Mouse (Mus musculus) bone marrow macrophage, adult 2 months (primary cell): ENCODE results near the gene Alg9. TPM values are rescaled to one million over a fixed set of nuclear protein-coding genes. Genes with fewer than 3 reads are reported as not detected.

ENCODE experiments used
- H3K27ac ChIP-seq: 2 replicates; pipeline ENCODE4 v1.5.1; 2012; ENCODE audit warnings: low read depth, low read length; ENCODE audit not compliant: insufficient read depth
- H3K4me1 ChIP-seq: 2 replicates; pipeline ENCODE4 v1.6.1; 2012; ENCODE audit warnings: low read length; ENCODE audit not compliant: control insufficient read depth, insufficient read depth
- H3K4me3 ChIP-seq: 2 replicates; pipeline ENCODE4 v1.5.1; 2012; ENCODE audit warnings: mild to moderate bottlenecking, low read length, moderate library complexity; ENCODE audit not compliant: insufficient read depth
- CTCF ChIP-seq: IDR thresholded peaks from 2 replicates; pipeline ENCODE4 v1.5.1; 2012; ENCODE audit warnings: low read depth, mild to moderate bottlenecking, low read length, moderate library complexity
- POLR2A ChIP-seq: IDR thresholded peaks from 2 replicates; pipeline ENCODE4 v1.6.1; 2012; ENCODE audit warnings: mild to moderate bottlenecking, low read depth, low read length, borderline replicate concordance
- polyA plus RNA-seq: library from polyadenylated mRNA; stranded (reverse); fragments of >200 nt; gene quantifications from 2 replicates; pipeline ENCODE4 v1.2.4, GENCODE M21; 2012; ENCODE audit not compliant: missing spikeins, insufficient read depth, insufficient read length

Gene Alg9
- polyA plus RNA-seq, 1 experiment = 20.0 TPM

DNA sequence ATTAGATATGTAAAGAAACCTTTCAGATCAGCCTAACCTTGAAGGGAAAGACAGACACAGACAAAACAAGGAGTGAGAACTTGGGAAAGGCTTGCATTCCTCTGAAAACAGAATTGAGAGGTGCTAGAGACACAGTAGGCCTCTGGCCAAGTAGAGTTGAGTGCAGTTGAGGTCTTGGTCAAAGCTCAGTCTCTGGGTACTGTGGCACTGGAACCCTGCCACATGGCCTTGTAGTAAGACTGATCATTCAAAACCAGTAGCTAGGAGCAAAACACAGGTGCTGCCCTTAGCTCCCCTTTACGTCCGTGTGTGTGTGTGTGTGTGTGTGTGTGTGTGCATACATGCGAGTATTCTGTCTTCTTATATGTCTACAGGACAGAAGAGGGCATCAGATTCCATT is 101.5 kb downstream of the Alg9 start:
- Histone ChIP-seq H3K4me3 (no peak overlapping the region), H3K4me1 (no peaks in the 10 kb centered on the region), H3K27ac (no peak overlapping the region)
- TF ChIP-seq POLR2A = no peak

DNA sequence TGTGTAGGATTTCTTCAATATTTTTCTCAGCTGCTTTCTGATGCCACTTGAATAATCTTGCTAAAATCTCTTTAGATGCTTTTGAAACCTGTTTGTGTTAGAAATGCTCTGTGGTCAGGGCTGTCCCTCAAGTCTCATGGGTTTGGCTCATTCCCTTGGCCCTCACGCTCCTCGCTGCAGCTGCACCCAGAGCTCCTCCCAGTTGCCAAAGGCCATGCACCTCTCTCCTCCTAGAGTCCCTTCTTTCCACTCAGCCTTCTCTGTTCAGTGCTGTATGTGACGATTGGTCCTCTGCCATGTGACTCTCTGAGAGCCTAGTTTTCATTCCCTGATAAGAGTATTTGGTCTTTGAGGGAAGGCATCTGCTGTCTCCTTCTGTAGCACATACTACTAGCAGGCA is 102.6 kb downstream of the Alg9 start:
- Histone ChIP-seq H3K27ac (no peak overlapping the region), H3K4me3 (no peak overlapping the region), H3K4me1 (no peaks in the 10 kb centered on the region)
- TF ChIP-seq POLR2A (no peak), CTCF (no peak)

DNA sequence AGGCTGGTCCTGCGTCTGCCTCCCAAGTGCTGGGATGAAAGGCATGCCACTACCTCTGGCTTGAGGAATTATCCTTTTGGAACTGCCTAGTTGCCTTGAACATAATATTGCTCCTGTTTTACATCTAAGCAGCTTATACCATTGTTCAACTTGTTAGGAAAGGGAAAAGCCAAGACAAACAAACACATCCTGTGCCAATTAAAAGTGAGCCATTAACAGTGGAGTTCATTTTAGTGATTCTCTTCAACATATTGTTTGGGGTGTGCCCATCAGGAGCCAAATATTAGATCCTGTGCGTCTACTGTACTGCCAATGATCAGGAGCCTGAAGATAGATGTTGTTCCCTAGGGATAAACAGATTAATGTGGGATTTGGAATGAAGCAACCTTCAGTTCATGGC is 107.4 kb downstream of the Alg9 start:
- TF ChIP-seq POLR2A (no peak), CTCF (no peak)
- peaks cover 3% of the 10 kb centered on the region; the same call in 1 of the 2 replicates for H3K4me1 ChIP-seq
- no peak overlapping the region for H3K4me3 ChIP-seq
- H3K27ac ChIP-seq = no peak overlapping the region

DNA sequence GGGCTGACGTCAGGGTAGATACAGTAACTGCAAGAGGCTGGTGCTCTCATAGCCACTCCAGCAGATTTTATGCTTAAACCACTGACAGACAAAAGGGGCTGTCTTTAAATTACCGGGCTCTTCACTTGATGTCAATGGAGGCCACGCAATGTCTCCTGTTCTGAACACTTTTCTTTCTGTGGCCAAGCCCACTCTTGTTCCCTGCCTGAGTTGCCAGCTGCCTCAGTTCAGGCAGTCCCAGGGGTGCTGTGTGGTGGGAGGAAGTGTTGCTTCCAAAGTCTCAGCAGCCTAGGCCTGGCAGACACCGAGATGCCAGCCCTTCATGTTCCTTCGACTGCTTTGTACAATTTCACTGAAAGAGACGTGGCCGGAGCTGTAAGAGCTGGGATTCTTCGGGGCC is 109.3 kb downstream of the Alg9 start:
- TF ChIP-seq POLR2A (no peak), CTCF (no peak)
- no peak overlapping the region for H3K27ac ChIP-seq
- peaks cover 3% of the 10 kb centered on the region; the same call in 1 of the 2 replicates for H3K4me1 ChIP-seq
- H3K4me3 ChIP-seq = no peak overlapping the region

GRCm38 (mm10) chr9:50884741-50885599 is 110.2 kb downstream of the Alg9 start:
- Histone ChIP-seq H3K4me3 (no peak overlapping the region), H3K27ac (no peak overlapping the region), H3K4me1 (peaks cover 3% of the 10 kb centered on the region; the same call in 1 of the 2 replicates)
- TF ChIP-seq POLR2A = no peak
- TF ChIP-seq CTCF = no peak

DNA sequence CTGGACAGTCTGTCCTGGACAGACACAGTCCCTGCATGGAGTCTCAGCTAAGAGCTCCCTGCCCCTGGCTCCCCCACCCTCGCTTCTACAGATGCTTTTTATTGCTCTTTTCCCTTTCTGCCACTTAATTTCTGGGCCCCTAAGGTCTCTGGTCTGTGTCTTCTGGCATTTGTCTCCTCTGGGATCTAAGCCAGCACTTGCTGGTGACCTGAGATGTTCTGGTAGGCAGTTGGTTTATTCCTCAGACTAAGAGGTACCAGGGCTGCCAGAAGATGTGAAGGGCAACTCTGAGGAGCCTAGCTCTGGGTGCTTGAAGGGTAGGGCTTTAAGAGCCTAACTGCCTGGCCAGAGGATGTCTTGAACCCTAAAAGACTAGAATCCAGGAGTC is 110.8 kb downstream of the Alg9 start:
- no peak for TF ChIP-seq POLR2A
- no peak for TF ChIP-seq CTCF
- no peak overlapping the region for H3K4me3 ChIP-seq
- no peak overlapping the region for H3K27ac ChIP-seq
- peaks cover 3% of the 10 kb centered on the region; the same call in 1 of the 2 replicates for H3K4me1 ChIP-seq

- Histone ChIP-seq H3K4me1 (peaks cover 3% of the 10 kb centered on the region; the same call in 1 of the 2 replicates), H3K27ac (no peak overlapping the region), H3K4me3 (no peak overlapping the region)
- TF ChIP-seq CTCF (no peak), POLR2A (no peak)
Measured at GRCm38 (mm10) chr9:50886870-50887269, 112.1 kb downstream of the Alg9 start.

DNA sequence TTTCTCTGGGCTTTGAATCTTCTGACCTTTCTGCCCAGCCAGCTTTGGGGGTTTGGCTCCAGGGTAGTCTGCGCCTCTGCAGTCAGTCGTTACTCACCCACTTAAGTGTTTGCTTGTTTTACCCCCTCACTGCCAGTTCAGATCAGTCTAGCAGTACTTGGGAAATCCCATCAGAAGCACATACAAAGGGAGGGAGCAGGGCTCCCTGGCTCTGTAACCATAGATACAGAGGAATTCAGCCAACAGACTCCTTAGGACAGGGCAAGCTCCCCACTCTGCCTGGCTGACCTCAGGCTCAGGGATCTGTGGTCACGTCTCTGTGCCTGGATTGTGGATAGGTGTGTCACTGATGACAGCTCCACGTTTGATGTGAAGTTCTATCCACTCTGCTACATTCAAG is 112.5 kb downstream of the Alg9 start:
- TF ChIP-seq CTCF = no peak
- no peak for TF ChIP-seq POLR2A
- Histone ChIP-seq H3K4me3 (no peak overlapping the region), H3K4me1 (peaks cover 3% of the 10 kb centered on the region; the same call in 1 of the 2 replicates), H3K27ac (no peak overlapping the region)

DNA sequence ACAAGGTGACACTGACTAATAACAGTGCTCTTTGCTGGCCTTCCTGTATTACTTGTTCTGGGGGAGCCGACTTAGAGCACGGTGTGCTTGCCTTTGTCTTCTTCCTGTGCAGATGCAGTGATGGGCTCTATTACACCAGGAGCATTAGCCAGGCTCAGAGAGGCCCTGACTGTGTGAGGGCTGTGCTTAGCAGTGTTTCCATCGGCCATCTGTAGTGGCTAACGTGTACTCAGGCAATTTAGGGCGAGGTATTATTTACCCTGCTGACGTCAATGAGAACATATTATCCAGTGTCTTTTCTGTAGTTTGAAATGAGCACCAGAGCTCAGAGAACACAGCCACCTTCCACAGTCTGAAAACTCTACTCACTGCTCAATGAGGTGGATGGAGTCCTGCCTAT is 114.4 kb downstream of the Alg9 start:
- TF ChIP-seq POLR2A = no peak
- TF ChIP-seq CTCF = no peak
- peaks cover 3% of the 10 kb centered on the region; the same call in 1 of the 2 replicates for H3K4me1 ChIP-seq
- no peak overlapping the region for H3K27ac ChIP-seq
- H3K4me3 ChIP-seq = no peak overlapping the region

GRCm38 (mm10) chr9:50889964-50890363 is 115.1 kb downstream of the Alg9 start:
- Histone ChIP-seq H3K4me1 (peaks cover 3% of the 10 kb centered on the region; the same call in 1 of the 2 replicates), H3K27ac (no peak overlapping the region), H3K4me3 (no peak overlapping the region)
- TF ChIP-seq CTCF (no peak), POLR2A (no peak)

GRCm38 (mm10) chr9:50890494-50891090 is 115.8 kb downstream of the Alg9 start:
- Histone ChIP-seq H3K27ac (no peak overlapping the region), H3K4me1 (no peaks in the 10 kb centered on the region), H3K4me3 (no peak overlapping the region)
- TF ChIP-seq CTCF (no peak), POLR2A (no peak)

Other genes with a start within 250 kb of the Alg9 start
- gene Pts, start 246.3 kb upstream of the Alg9 start, polyA plus RNA-seq = 52.3 and 63.5 TPM in 2 replicates
- gene Il18, start 220.2 kb upstream of the Alg9 start, polyA plus RNA-seq = 27.7 and 33.7 TPM in 2 replicates
- gene Bco2, start 219.8 kb upstream of the Alg9 start, polyA plus RNA-seq = 3.4 and 5.0 TPM in 2 replicates
- gene Tex12, start 213.7 kb upstream of the Alg9 start, polyA plus RNA-seq = not detected in 2 replicates
- gene Sdhd, start 171.2 kb upstream of the Alg9 start, polyA plus RNA-seq = 133 and 155 TPM in 2 replicates
- gene Timm8b, start 171.1 kb upstream of the Alg9 start, polyA plus RNA-seq = 56.0 and 61.1 TPM in 2 replicates
- 0.55 TPM in 1 of 2 replicates, not detected in the other for gene Pih1d2, start 157.7 kb upstream of the Alg9 start, polyA plus RNA-seq
- 14.4 and 19.0 TPM in 2 replicates for gene Nkapd1, start 157.6 kb upstream of the Alg9 start, polyA plus RNA-seq
- gene Dlat, start 115.2 kb upstream of the Alg9 start, polyA plus RNA-seq = 29.3 and 32.1 TPM in 2 replicates
- gene Dixdc1, start 35.5 kb upstream of the Alg9 start, polyA plus RNA-seq = not detected in 2 replicates
- not detected in 2 replicates for gene 2310030G06Rik, start 28.5 kb upstream of the Alg9 start, polyA plus RNA-seq
- gene Cryab, start 23.7 kb upstream of the Alg9 start, polyA plus RNA-seq = 2.4 and 3.0 TPM in 2 replicates
- gene Hspb2, start 22.7 kb upstream of the Alg9 start, polyA plus RNA-seq = not detected in 2 replicates
- 9.3 and 9.5 TPM in 2 replicates for gene Fdxacb1, start 6.8 kb upstream of the Alg9 start, polyA plus RNA-seq
- gene 1110032A03Rik, start 501 bp downstream of the Alg9 start, polyA plus RNA-seq = 47.7 and 48.7 TPM in 2 replicates
- gene Ppp2r1b, start 70.3 kb downstream of the Alg9 start, polyA plus RNA-seq = 13.5 and 16.2 TPM in 2 replicates
- gene Sik2, start 234.1 kb downstream of the Alg9 start, polyA plus RNA-seq = 12.7 and 13.8 TPM in 2 replicates